Mouse (Mus musculus) testis, adult 2 months (tissue): ENCODE data around the gene Trappc5. TPM values are rescaled to one million over a fixed set of nuclear protein-coding genes. Genes with fewer than 3 reads are reported as not detected.

Experiments
- H3K27ac ChIP-seq: fragments of 200-500 bp; 2 replicates; pipeline ENCODE4 v1.5.1; 2012; ENCODE audit warnings: low read depth, low read length; ENCODE audit not compliant: control insufficient read depth, insufficient read depth
- H3K27me3 ChIP-seq: fragments of 200-500 bp; 2 replicates; pipeline ENCODE4 v1.6.1; 2012; ENCODE audit warnings: mild to moderate bottlenecking, low read length, moderate library complexity; ENCODE audit not compliant: control insufficient read depth, insufficient read depth
- H3K36me3 ChIP-seq: fragments of 200-500 bp; 2 replicates; pipeline ENCODE4 v1.6.1; 2012; ENCODE audit warnings: mild to moderate bottlenecking, low read length; ENCODE audit not compliant: control insufficient read depth, insufficient read depth
- H3K4me1 ChIP-seq: fragments of 200-500 bp; 2 replicates; pipeline ENCODE4 v1.6.1; 2012; ENCODE audit warnings: low read length; ENCODE audit not compliant: control insufficient read depth, insufficient read depth
- H3K4me3 ChIP-seq: fragments of 200-500 bp; 2 replicates; pipeline ENCODE4 v1.5.1; 2012; ENCODE audit warnings: low read depth, mild to moderate bottlenecking, low read length, moderate library complexity, mixed read lengths; ENCODE audit not compliant: control insufficient read depth
- CTCF ChIP-seq: fragments of 200-500 bp; IDR thresholded peaks from 2 replicates; pipeline ENCODE4 v1.5.1; 2012; ENCODE audit warnings: low read depth, mild to moderate bottlenecking, inconsistent platforms, low read length, moderate library complexity; ENCODE audit not compliant: control insufficient read depth, insufficient read depth, insufficient replicate concordance
- POLR2A ChIP-seq: fragments of 200-500 bp; IDR thresholded peaks from 2 replicates; pipeline ENCODE4 v1.6.1; 2012; ENCODE audit warnings: low read depth, mild to moderate bottlenecking, inconsistent platforms, low read length, moderate library complexity; ENCODE audit not compliant: control insufficient read depth
- polyA plus RNA-seq: library from polyadenylated mRNA; depleted of rRNA; stranded (reverse); fragments of >200 nt; gene quantifications from 2 replicates; pipeline ENCODE4 v1.2.3, GENCODE M21; 2012

The Trappc5 gene
- polyA plus RNA-seq, 1 experiment: 13.6 TPM

DNA sequence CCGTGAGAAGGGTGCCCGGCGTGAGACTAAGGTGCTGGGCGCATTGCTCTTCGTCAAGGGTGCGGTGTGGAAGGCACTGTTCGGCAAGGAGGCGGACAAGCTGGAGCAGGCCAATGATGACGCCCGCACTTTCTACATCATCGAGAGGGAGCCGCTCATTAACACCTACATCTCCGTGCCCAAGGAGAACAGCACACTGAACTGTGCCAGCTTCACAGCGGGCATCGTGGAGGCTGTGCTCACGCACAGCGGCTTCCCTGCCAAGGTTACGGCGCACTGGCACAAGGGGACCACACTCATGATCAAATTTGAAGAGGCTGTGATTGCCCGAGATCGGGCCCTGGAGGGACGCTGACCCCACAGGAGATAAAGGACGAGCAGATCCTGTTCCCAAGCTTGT, 3.1 kb downstream of the Trappc5 start:
- no peak overlapping the region for H3K4me3 ChIP-seq
- peaks cover 14% of the 10 kb centered on the region for H3K4me1 ChIP-seq
- no peak overlapping the region for H3K27ac ChIP-seq
- H3K36me3 ChIP-seq: no peaks in the 10 kb centered on the region; the same call in 1 of the 2 replicates
- H3K27me3 ChIP-seq: no peaks in the 10 kb centered on the region
- no peak for TF ChIP-seq CTCF
- TF ChIP-seq POLR2A: no peak

- TF ChIP-seq POLR2A (no peak), CTCF (no peak)
- no peaks in the 10 kb centered on the region for H3K27me3 ChIP-seq
- H3K36me3 ChIP-seq: no peaks in the 10 kb centered on the region; the same call in 1 of the 2 replicates
- peaks cover 14% of the 10 kb centered on the region for H3K4me1 ChIP-seq
- no peak overlapping the region for H3K4me3 ChIP-seq
- H3K27ac ChIP-seq: no peak overlapping the region
These were observed 3.6 kb downstream of the Trappc5 start for GRCm38 (mm10) chr8:3679656-3680055.

DNA sequence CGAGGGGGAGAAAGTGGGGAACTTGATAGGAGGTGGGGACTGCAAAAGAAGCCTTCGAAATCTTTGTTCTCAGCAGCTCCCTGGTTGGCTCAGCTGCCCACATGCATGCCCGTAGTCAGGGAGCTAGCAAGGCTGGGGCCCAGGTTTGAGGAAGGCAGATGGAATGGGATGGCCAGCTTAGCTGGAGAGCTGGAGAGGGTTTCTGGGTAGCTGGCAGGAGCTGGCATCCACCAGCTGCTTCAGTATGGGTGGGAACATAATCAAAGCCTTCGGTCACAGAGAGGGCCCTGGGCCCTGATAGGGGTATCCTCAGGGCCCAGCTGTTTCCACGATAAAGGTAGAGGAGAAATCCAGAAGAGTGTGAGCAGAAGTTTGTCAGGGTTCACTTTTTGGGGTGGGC, 6.3 kb downstream of the Trappc5 start:
- no peaks in the 10 kb centered on the region; the same call in 1 of the 2 replicates for H3K36me3 ChIP-seq
- peaks cover 4% of the 10 kb centered on the region; the same call in 1 of the 2 replicates for H3K4me1 ChIP-seq
- TF ChIP-seq CTCF (no peak), POLR2A (no peak)
- no peaks in the 10 kb centered on the region for H3K27me3 ChIP-seq
- H3K27ac ChIP-seq: no peak overlapping the region
- H3K4me3 ChIP-seq: no peak overlapping the region

- no peak for TF ChIP-seq CTCF
- no peak for TF ChIP-seq POLR2A
These were observed 7.5 kb downstream of the Trappc5 start for GRCm38 (mm10) chr8:3683408-3684176.

GRCm38 (mm10) chr8:3684530-3684929, 8.4 kb downstream of the Trappc5 start:
- no peak overlapping the region for H3K4me3 ChIP-seq
- no peak overlapping the region for H3K27ac ChIP-seq
- H3K27me3 ChIP-seq: no peaks in the 10 kb centered on the region
- H3K4me1 ChIP-seq: no peaks in the 10 kb centered on the region; the same call in 1 of the 2 replicates
- H3K36me3 ChIP-seq: no peaks in the 10 kb centered on the region
- TF ChIP-seq CTCF (no peak), POLR2A (no peak)

More at GRCm38 (mm10) chr8:3683408-3684176, 7.5 kb downstream of the Trappc5 start:
- Histone ChIP-seq H3K36me3 (no peaks in the 10 kb centered on the region; the same call in 1 of the 2 replicates), H3K4me1 (peaks cover 2% of the 10 kb centered on the region; the same call in 1 of the 2 replicates), H3K27ac (no peak overlapping the region), H3K4me3 (no peak overlapping the region), H3K27me3 (no peaks in the 10 kb centered on the region)

- Histone ChIP-seq H3K27me3 (no peaks in the 10 kb centered on the region), H3K27ac (no peak overlapping the region), H3K4me1 (no peaks in the 10 kb centered on the region; the same call in 1 of the 2 replicates), H3K4me3 (no peak overlapping the region), H3K36me3 (no peaks in the 10 kb centered on the region)
- no peak for TF ChIP-seq CTCF
- no peak for TF ChIP-seq POLR2A
These were observed 9.3 kb downstream of the Trappc5 start for GRCm38 (mm10) chr8:3685422-3685821.

DNA sequence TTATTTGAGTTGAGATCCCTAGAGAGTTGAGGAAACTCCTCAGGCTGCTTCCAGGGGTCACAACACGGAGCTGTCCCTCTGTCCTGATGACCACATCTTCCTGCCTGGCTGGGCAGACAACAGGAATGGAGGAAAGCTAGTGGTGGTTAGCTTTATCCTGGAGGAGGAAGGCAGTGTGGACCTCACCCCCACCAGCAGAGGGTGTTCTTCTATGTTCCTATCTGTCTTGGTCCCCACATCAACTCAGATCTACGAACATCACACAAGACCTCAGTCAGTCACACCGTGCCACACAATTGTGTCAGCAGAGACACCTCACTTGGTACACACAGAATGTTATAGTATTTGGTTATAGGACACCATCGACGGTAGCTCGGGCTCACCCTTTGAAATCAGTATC, 11.4 kb downstream of the Trappc5 start:
- no peak overlapping the region for H3K27ac ChIP-seq
- no peaks in the 10 kb centered on the region; the same call in 1 of the 2 replicates for H3K4me1 ChIP-seq
- H3K36me3 ChIP-seq: no peaks in the 10 kb centered on the region
- no peaks in the 10 kb centered on the region for H3K27me3 ChIP-seq
- no peak for TF ChIP-seq CTCF
- TF ChIP-seq POLR2A: no peak
- H3K4me3 ChIP-seq: no peak overlapping the region
